Mouse (Mus musculus) midbrain, embryonic 15.5 days (tissue): ENCODE measurements around the gene Lrch2. TPM values are rescaled to one million over a fixed set of nuclear protein-coding genes. Genes with fewer than 3 reads are reported as not detected.
"Not testable (repeated sequence)": the region's sequence is repeated elsewhere in the genome, so short reads cannot be mapped to it uniquely, and the experiment has no call there.

Experiments
- ATAC-seq: fragments of 200-750 bp; cut with Nextera tagmentation; replicated peaks from 2 replicates; pipeline ENCODE4 v1.8.0; 2017; ENCODE audit warnings: moderate TSS enrichment
- H3K27ac ChIP-seq: fragments of 300-500 bp; sonication (generic); 2 replicates; pipeline ENCODE4 v1.5.1; 2015; ENCODE audit warnings: mild to moderate bottlenecking, inconsistent platforms
- H3K27me3 ChIP-seq: fragments of 300-500 bp; sonication (generic); replicated peaks from 2 replicates; pipeline ENCODE4 v1.6.1; 2015; ENCODE audit warnings: inconsistent platforms
- H3K36me3 ChIP-seq: fragments of 300-500 bp; sonication (generic); replicated peaks from 2 replicates; pipeline ENCODE4 v1.6.1; 2015; ENCODE audit warnings: inconsistent platforms
- H3K4me1 ChIP-seq: fragments of 300-500 bp; sonication (generic); 2 replicates; pipeline ENCODE4 v1.6.1; 2015; ENCODE audit warnings: inconsistent platforms
- H3K4me2 ChIP-seq: fragments of 300-500 bp; sonication (generic); 2 replicates; pipeline ENCODE4 v1.6.1; 2015; ENCODE audit warnings: inconsistent platforms, mild to moderate bottlenecking, moderate library complexity
- H3K4me3 ChIP-seq: fragments of 300-500 bp; sonication (generic); 2 replicates; pipeline ENCODE4 v1.5.1; 2015; ENCODE audit warnings: mild to moderate bottlenecking, inconsistent platforms
- H3K9ac ChIP-seq: fragments of 300-500 bp; sonication (generic); 2 replicates; pipeline ENCODE4 v1.6.1; 2015; ENCODE audit warnings: mild to moderate bottlenecking, inconsistent platforms
- H3K9me3 ChIP-seq: fragments of 300-500 bp; sonication (generic); 2 replicates; pipeline ENCODE4 v1.6.1; 2016; ENCODE audit warnings: inconsistent platforms
- WGBS: fragments of 180-500 bp; shearing (Covaris S2); methylation state at CpG from one replicate; pipeline ENCODE4 v1.1.7; 2015; ENCODE audit warnings: mixed read lengths; 5-methylcytosine and 5-hydroxymethylcytosine counted together
- polyA plus RNA-seq: library from polyadenylated mRNA; unstranded; fragments of >200 nt; fragmentation: Nextera tagmentation; extraction: Ambion mirVana; gene quantifications from 2 replicates; pipeline ENCODE4 v1.2.1, GENCODE M21; 2015

Gene Lrch2
- polyA plus RNA-seq = 10.6 and 11.4 TPM in 2 replicates

- Histone ChIP-seq H3K36me3 (no peaks in the 10 kb centered on the region), H3K4me2 (peak within 1 kb of the TSS; percentile 48), H3K27ac (peak within 1 kb of the TSS; percentile 93), H3K9me3 (no peaks in the 10 kb centered on the region), H3K9ac (peak within 1 kb of the TSS; percentile 78), H3K27me3 (no peaks in the 10 kb centered on the region), H3K4me1 (peaks cover 6% of the 10 kb centered on the region; the same call in 1 of the 2 replicates), H3K4me3 (peak within 1 kb of the TSS; percentile 66)
- ATAC-seq = peak; percentile 93
- 24% methylated on average over 38 of the region's 50 CpGs for WGBS
Observed at GRCm38 (mm10) chrX:147553421-147554201, at the start of gene Lrch2. Gene Lrch2, minus strand, starts transcription at chrX:147554081.

DNA sequence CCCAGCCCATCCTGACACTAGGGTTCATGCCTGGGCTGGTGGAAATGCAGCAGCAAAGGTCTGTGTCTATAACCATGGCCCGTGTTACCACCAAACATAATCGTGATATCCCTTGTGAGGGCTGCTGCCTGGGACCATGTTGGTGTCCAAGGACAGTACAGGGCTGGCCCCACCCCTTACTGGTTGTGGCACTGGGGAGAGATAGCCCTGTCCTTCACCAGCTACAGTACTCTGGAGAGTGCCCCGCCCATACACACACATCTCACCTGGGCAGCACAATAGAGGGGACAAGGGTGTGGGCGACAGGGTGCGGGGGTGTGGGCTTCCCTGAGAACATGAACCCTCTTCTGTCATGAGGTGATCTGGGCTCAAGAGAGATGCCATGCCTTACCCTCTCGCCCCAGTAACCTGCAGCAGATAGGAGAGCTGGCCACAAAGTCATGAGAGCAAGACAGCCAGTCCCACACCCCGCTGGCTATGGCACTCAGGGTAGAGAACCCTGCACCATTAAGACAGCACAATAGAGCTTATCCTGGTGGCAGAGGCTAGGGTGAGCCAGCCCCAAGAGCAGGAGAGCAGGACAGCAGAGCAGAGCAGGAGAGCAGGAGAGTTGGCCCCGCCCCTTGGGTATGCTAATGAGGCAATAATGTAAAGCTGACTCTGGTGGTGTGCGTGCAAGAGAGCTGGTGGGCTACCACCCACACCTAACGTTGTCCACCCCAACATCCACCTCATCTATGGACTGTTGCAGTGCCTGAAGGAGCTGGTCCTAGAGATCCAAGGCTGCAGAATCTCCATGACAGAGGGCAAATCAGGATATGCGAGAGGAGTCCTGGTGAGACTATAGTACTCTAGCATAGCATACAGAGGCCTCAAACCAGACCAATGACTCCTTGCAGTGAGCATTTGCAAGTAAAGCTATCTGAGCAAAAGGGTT is 12.7 kb downstream of the Lrch2 start:
- ATAC-seq = peak; percentile 48; the same call in 1 of the 2 replicates
- no peaks in the 10 kb centered on the region for H3K9me3 ChIP-seq
- WGBS = 64% methylated on average over 11 of the region's 11 CpGs

GRCm38 (mm10) chrX:147538377-147538776 is 15.5 kb downstream of the Lrch2 start:
- Histone ChIP-seq H3K4me3 (no peak overlapping the region), H3K4me2 (no peak overlapping the region), H3K27ac (no peak overlapping the region), H3K36me3 (no peaks in the 10 kb centered on the region), H3K9ac (no peak overlapping the region), H3K27me3 (no peaks in the 10 kb centered on the region), H3K4me1 (no peaks in the 10 kb centered on the region), H3K9me3 (no peaks in the 10 kb centered on the region)
- no peak for ATAC-seq

More for the DNA sequence above, 12.7 kb downstream of the Lrch2 start:
- Histone ChIP-seq H3K9ac (no peak overlapping the region), H3K36me3 (no peaks in the 10 kb centered on the region), H3K4me3 (no peak overlapping the region), H3K4me2 (no peak overlapping the region), H3K4me1 (no peaks in the 10 kb centered on the region), H3K27me3 (no peaks in the 10 kb centered on the region), H3K27ac (no peak overlapping the region)

GRCm38 (mm10) chrX:147537117-147537516 is 16.8 kb downstream of the Lrch2 start:
- H3K27ac ChIP-seq, ATAC-seq, H3K9ac ChIP-seq, H3K27me3 ChIP-seq, H3K4me1 ChIP-seq, H3K4me2 ChIP-seq, H3K36me3 ChIP-seq, H3K4me3 ChIP-seq, H3K9me3 ChIP-seq: not testable (repeated sequence)
- 78% methylated on average over 3 of the region's 3 CpGs for WGBS

DNA sequence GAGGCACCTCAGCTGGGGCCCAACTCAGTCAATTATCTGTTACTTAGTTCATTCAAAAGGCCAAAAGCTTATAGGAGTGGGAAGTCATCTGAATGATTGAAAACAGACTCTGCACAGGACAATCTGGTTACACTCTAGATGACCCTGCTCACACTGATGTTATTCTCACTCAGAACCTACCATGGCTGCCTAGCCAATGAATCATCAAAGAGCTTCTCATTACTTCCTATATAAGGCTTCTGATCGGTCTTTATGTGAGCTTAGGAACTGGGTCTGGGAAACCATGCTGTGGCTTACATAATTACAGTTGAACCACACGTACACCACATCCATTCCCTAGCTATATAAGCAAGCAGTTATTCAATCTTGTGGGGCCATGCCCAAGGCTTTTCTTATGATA is 18.3 kb downstream of the Lrch2 start:
- ATAC-seq = no peak
- no peak overlapping the region for H3K4me3 ChIP-seq
- no peaks in the 10 kb centered on the region for H3K36me3 ChIP-seq
- no peak overlapping the region for H3K9ac ChIP-seq
- 89% methylated on average over 2 of the region's 2 CpGs for WGBS
- H3K9me3 ChIP-seq = no peaks in the 10 kb centered on the region
- H3K27ac ChIP-seq = no peak overlapping the region
- no peaks in the 10 kb centered on the region for H3K4me1 ChIP-seq
- no peak overlapping the region for H3K4me2 ChIP-seq
- no peaks in the 10 kb centered on the region for H3K27me3 ChIP-seq

DNA sequence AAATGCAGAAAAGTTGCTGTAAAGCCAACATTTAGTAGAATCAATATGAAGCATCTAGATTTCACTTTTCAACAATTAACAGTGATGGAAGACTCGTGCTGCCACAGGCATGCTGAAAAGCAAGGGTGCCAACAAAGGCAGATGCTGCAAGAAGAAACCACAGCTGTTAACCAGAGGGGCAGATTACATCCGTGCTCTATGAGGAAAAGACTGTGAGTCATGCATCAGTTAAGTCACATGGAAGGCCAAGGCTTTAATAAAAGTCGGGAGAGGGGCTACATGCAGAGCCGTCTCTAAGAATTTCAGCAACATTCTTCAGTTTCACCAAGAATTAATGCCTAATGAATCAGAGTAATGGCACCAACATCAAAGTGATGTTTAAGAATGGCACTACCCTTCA is 22.2 kb downstream of the Lrch2 start:
- Histone ChIP-seq H3K36me3 (no peaks in the 10 kb centered on the region), H3K4me1 (no peaks in the 10 kb centered on the region), H3K9ac (no peak overlapping the region), H3K9me3 (no peaks in the 10 kb centered on the region), H3K4me2 (no peak overlapping the region), H3K4me3 (no peak overlapping the region), H3K27me3 (no peaks in the 10 kb centered on the region), H3K27ac (no peak overlapping the region)
- 70% methylated on average over 4 of the region's 4 CpGs for WGBS
- no peak for ATAC-seq

DNA sequence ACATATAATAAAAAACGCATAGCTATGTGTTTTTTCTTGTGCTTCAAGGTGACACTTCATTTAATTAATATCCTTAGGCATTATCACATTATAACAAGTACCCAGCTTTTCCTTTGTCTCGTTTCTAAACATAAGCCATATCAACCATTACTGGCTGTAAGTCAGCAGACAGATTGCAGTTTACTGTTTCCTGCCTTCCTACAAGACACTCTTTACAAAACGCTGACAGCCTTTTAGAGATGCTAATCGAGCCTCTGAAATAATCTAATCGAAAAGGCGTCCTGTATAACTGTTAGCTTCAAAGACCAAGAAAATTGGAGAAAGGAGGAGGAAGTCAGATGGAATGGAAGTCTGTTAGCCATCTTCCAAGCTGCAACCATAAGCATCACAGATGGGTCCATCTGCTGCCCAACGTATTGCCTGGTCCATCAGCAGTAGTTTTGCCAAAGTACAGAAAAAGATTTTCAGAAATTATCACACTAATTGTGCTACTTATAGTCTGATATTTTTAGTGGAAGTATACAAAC is 26.2 kb downstream of the Lrch2 start:
- 42% methylated on average over 7 of the region's 7 CpGs for WGBS
- H3K27me3 ChIP-seq = no peaks in the 10 kb centered on the region
- no peak overlapping the region for H3K4me2 ChIP-seq
- H3K9ac ChIP-seq = no peak overlapping the region
- no peak for ATAC-seq
- no peaks in the 10 kb centered on the region for H3K9me3 ChIP-seq
- H3K4me1 ChIP-seq = no peaks in the 10 kb centered on the region
- H3K4me3 ChIP-seq = no peak overlapping the region
- no peak overlapping the region for H3K27ac ChIP-seq
- H3K36me3 ChIP-seq = no peaks in the 10 kb centered on the region

- Histone ChIP-seq H3K9me3 (no peaks in the 10 kb centered on the region), H3K27me3 (no peaks in the 10 kb centered on the region), H3K4me3 (no peak overlapping the region), H3K4me1 (no peaks in the 10 kb centered on the region), H3K27ac (no peak overlapping the region), H3K9ac (no peak overlapping the region), H3K4me2 (no peak overlapping the region), H3K36me3 (no peaks in the 10 kb centered on the region)
- 44% methylated on average over 2 of the region's 2 CpGs for WGBS
- no peak for ATAC-seq
Observed at GRCm38 (mm10) chrX:147489551-147489950, 64.3 kb downstream of the Lrch2 start.

- H3K36me3 ChIP-seq, H3K27me3 ChIP-seq, H3K9me3 ChIP-seq, H3K9ac ChIP-seq, H3K27ac ChIP-seq, H3K4me1 ChIP-seq, ATAC-seq, H3K4me3 ChIP-seq, H3K4me2 ChIP-seq: not testable (repeated sequence)
- WGBS = 78% methylated on average over 1 of the region's 1 CpGs
Observed at GRCm38 (mm10) chrX:147453610-147454009, 100.3 kb downstream of the Lrch2 start, which contains the start of gene Vmn1r239-ps. Gene Vmn1r239-ps, minus strand, starts transcription at chrX:147453710.

DNA sequence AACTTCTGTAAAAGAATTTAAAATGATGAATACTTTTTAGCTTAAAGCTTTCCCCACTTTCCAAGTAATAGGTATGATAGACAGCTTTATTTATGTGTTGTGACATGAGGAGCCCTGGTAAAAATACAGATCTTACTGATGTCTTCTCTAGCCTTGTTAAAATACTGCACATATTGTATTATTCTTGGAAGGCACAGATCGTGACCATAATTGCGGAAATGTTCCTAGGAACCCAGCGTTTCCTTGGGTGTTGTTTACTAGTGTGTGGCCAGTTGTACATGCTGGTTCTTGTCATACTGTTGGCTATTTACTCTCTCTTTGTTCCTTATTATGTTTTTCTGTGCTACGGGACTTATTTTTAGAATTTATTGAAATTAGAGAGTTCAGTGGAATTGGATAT is 110.5 kb downstream of the Lrch2 start:
- no peaks in the 10 kb centered on the region for H3K4me1 ChIP-seq
- H3K9ac ChIP-seq = no peak overlapping the region
- no peaks in the 10 kb centered on the region for H3K27me3 ChIP-seq
- no peaks in the 10 kb centered on the region for H3K36me3 ChIP-seq
- H3K4me3 ChIP-seq = no peak overlapping the region
- no peaks in the 10 kb centered on the region for H3K9me3 ChIP-seq
- H3K4me2 ChIP-seq = no peak overlapping the region
- no peak for ATAC-seq
- 89% methylated on average over 4 of the region's 4 CpGs for WGBS
- no peak overlapping the region for H3K27ac ChIP-seq

DNA sequence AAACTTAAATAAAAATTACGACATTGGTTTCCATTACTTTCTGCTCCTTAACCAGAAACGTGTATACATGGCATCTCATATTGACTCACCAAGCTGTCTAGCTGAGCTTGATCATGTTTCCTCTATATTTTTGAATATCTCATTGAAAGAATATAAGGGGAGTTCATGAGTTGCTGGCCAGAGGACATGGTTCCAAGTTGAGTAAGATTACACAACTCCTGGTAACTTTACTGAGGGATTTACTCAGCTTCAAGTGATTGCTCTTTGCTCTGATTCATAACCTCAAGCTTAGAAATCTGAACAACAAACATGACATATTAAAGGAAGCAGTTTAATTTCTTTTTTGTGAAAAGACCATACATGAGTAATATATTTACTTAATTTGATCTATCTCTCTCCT is 118.5 kb downstream of the Lrch2 start:
- Histone ChIP-seq H3K4me3 (no peak overlapping the region), H3K27ac (no peak overlapping the region), H3K4me2 (no peak overlapping the region), H3K27me3 (no peaks in the 10 kb centered on the region), H3K4me1 (no peaks in the 10 kb centered on the region), H3K9me3 (no peaks in the 10 kb centered on the region), H3K36me3 (no peaks in the 10 kb centered on the region), H3K9ac (no peak overlapping the region)
- ATAC-seq = no peak
- 78% methylated on average over 2 of the region's 2 CpGs for WGBS

DNA sequence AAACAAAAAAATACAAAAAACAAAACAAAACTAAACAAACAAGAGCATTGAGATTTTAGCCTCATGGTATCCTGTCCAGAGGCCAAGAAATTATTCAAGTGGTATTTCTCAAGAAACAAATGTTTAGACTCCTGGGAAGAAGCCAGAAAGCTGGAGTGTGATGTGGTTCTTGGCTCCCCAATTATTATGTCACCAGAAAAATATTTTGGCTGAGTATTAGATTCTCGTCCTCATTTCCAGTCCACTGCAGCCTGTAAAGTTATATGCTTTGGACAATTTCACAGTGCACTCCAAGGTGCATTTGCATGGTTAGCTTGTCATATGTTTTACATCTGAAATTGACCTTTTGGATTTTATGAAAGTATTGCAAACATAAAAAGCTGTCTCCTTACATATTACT is 124.1 kb downstream of the Lrch2 start:
- Histone ChIP-seq H3K4me3 (no peak overlapping the region), H3K9me3 (no peaks in the 10 kb centered on the region), H3K27me3 (no peaks in the 10 kb centered on the region), H3K36me3 (no peaks in the 10 kb centered on the region), H3K27ac (no peak overlapping the region), H3K9ac (no peak overlapping the region), H3K4me2 (no peak overlapping the region), H3K4me1 (no peaks in the 10 kb centered on the region)
- 66% methylated on average over 1 of the region's 1 CpGs for WGBS
- ATAC-seq = no peak
